Comparison of ENCODE assay signal across 22 mouse cellular contexts in the genomic region with DNA sequence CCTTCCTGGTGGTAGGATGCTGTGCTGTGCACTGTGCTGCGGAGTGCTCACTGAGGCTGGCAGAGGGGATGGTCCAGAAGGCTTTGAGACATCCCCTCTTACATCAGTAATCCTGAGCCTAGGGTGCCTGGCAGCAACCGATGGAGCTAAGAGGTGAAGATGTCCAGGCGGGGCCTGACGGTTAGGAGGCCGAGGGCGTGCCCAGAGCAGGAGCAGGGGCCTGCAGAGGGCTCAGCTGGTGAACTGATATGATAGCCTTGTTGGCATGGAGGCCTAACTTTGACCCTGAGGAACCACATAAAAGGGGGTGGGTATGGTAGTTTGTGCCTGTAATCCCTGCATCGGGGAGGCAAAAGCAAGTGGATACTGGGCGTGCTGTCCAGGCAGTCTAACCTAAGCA. TPM values are rescaled to one million over a fixed set of nuclear protein-coding genes. Genes with fewer than 3 reads are reported as not detected.
DNase-seq lines count a peak whose midpoint lies in the region; ATAC-seq lines count a peak whose summit lies in the region.
"Had no signal": no experiment of that assay in that cellular context is flagged by ENCODE, and none has a peak within 500 bp of the region (broad histone marks: within the 10 kb centered on the region; RNA-seq: fewer than 3 reads in every experiment).

No protein-coding gene starts in this region.

- no peaks in the 10 kb centered on the region for H3K9me3 ChIP-seq in embryonic facial prominence, embryonic 12.5 days
- H3K9me3 ChIP-seq in embryonic facial prominence, embryonic 10.5 days = no peaks in the 10 kb centered on the region
- no peaks in the 10 kb centered on the region for H3K9me3 ChIP-seq in liver, embryonic 13.5 days (replicated peaks)
- no peaks in the 10 kb centered on the region for H3K9me3 ChIP-seq in embryonic facial prominence, embryonic 15.5 days (replicated peaks)
- H3K9me3 ChIP-seq in liver, embryonic 15.5 days (replicated peaks) = no peaks in the 10 kb centered on the region
- H3K9me3 ChIP-seq: forebrain, embryonic 12.5 days; G1E; heart, embryonic 13.5 days had no signal

- H3K9ac ChIP-seq in embryonic facial prominence, embryonic 12.5 days = no peak overlapping the region
- H3K9ac ChIP-seq in liver, embryonic 13.5 days = no peak overlapping the region
- H3K9ac ChIP-seq in embryonic facial prominence, embryonic 15.5 days = no peak overlapping the region
- no peak overlapping the region for H3K9ac ChIP-seq in liver, embryonic 15.5 days
- H3K9ac ChIP-seq: forebrain, embryonic 12.5 days; heart, embryonic 13.5 days; hindbrain, embryonic 14.5 days had no signal

- no peaks in the 10 kb centered on the region for H3K36me3 ChIP-seq in embryonic facial prominence, embryonic 12.5 days
- H3K36me3 ChIP-seq in embryonic facial prominence, embryonic 10.5 days (replicated peaks) = 0 out of 2 replicates have a peak, but pooled peaks cover 11% of the 10 kb centered on the region
- no peaks in the 10 kb centered on the region for H3K36me3 ChIP-seq in liver, embryonic 13.5 days
- H3K36me3 ChIP-seq in embryonic facial prominence, embryonic 15.5 days = no peaks in the 10 kb centered on the region
- H3K36me3 ChIP-seq in liver, embryonic 15.5 days (replicated peaks) = no peaks in the 10 kb centered on the region
- H3K36me3 ChIP-seq: forebrain, embryonic 12.5 days; G1E; heart, embryonic 13.5 days had no signal

- peaks cover 37% of the 10 kb centered on the region for H3K4me1 ChIP-seq in embryonic facial prominence, embryonic 12.5 days
- peaks cover 73% of the 10 kb centered on the region for H3K4me1 ChIP-seq in embryonic facial prominence, embryonic 10.5 days
- peaks cover 31% of the 10 kb centered on the region for H3K4me1 ChIP-seq in liver, embryonic 13.5 days (replicated peaks)
- peaks cover 20% of the 10 kb centered on the region for H3K4me1 ChIP-seq in embryonic facial prominence, embryonic 15.5 days
- peaks cover 21% of the 10 kb centered on the region for H3K4me1 ChIP-seq in liver, embryonic 15.5 days (replicated peaks)

- 83% methylated on average over 8 of the region's 8 CpGs for WGBS in embryonic facial prominence, embryonic 12.5 days
- WGBS in embryonic facial prominence, embryonic 10.5 days = 90% methylated on average over 8 of the region's 8 CpGs
- 64% methylated on average over 8 of the region's 8 CpGs for WGBS in liver, embryonic 13.5 days (ENCODE audit: insufficient replicate concordance)
- WGBS in embryonic facial prominence, embryonic 15.5 days = 75% methylated on average over 8 of the region's 8 CpGs
- WGBS in liver, embryonic 15.5 days (ENCODE audit: insufficient replicate concordance) = 54% methylated on average over 8 of the region's 8 CpGs

- no peak overlapping the region for H3K4me2 ChIP-seq in embryonic facial prominence, embryonic 12.5 days (replicated peaks)
- no peak overlapping the region for H3K4me2 ChIP-seq in liver, embryonic 13.5 days
- H3K4me2 ChIP-seq in embryonic facial prominence, embryonic 15.5 days (replicated peaks) = no peak overlapping the region
- H3K4me2 ChIP-seq in liver, embryonic 15.5 days = no peak overlapping the region
- H3K4me2 ChIP-seq: forebrain, embryonic 12.5 days; heart, embryonic 13.5 days; hindbrain, embryonic 14.5 days had no signal

- no peak for ATAC-seq in embryonic facial prominence, embryonic 12.5 days (ENCODE audit: insufficient number of reproducible peaks, insufficient read depth, low FRiP score, low TSS enrichment)
- ATAC-seq in liver, embryonic 13.5 days (ENCODE audit: low read depth) = peak; percentile 75
- ATAC-seq in embryonic facial prominence, embryonic 15.5 days (ENCODE audit: insufficient number of reproducible peaks, low FRiP score, low TSS enrichment, low read depth) = no peak
- ATAC-seq in liver, embryonic 15.5 days (ENCODE audit: insufficient read depth) = 0 out of 2 replicates have a peak, but pooled peaks have one; percentile 28
- ATAC-seq in megakaryocyte progenitor cell, adult 5-6 weeks (replicated peaks; ENCODE audit: poor library complexity) = no peak
- ATAC-seq: CD4-positive, CD25-positive, alpha-beta regulatory T cell, adult 4 months; forebrain, embryonic 16.5 days had no signal

- no peak for DNase-seq in embryonic facial prominence, embryonic 10.5 days (ENCODE audit: low spot score)
- DNase-seq in liver, embryonic 13.5 days = no peak
- no peak for DNase-seq in liver
- DNase-seq in right cerebral cortex, postnatal 36 days (ENCODE audit: low spot score in 2 of 2) = no peak
- DNase-seq: adrenal gland, postnatal 10 days; B cell, adult 2 months; cerebellum, adult 11-12 months; cerebellum, adult 9-10 months; cerebellum, postnatal 25 days; gastrocnemius, adult 2 months; gastrocnemius, postnatal 25 days; heart, postnatal 4 days had no signal

- H3K4me3 ChIP-seq in embryonic facial prominence, embryonic 12.5 days = no peak overlapping the region
- H3K4me3 ChIP-seq in embryonic facial prominence, embryonic 10.5 days = no peak overlapping the region
- no peak overlapping the region for H3K4me3 ChIP-seq in liver, embryonic 13.5 days (replicated peaks)
- no peak overlapping the region for H3K4me3 ChIP-seq in embryonic facial prominence, embryonic 15.5 days (replicated peaks)
- H3K4me3 ChIP-seq in liver, embryonic 15.5 days (replicated peaks) = no peak overlapping the region
- H3K4me3 ChIP-seq: forebrain, embryonic 12.5 days; gastrocnemius, adult 2 months; heart, embryonic 13.5 days had no signal

- 0 out of 2 replicates have a peak overlapping the region, but pooled peaks have one; percentile 0 for H3K27ac ChIP-seq in embryonic facial prominence, embryonic 12.5 days
- H3K27ac ChIP-seq in embryonic facial prominence, embryonic 10.5 days (replicated peaks) = no peak overlapping the region
- no peak overlapping the region for H3K27ac ChIP-seq in liver, embryonic 13.5 days
- 0 out of 2 replicates have a peak overlapping the region, but pooled peaks have one; percentile 28 for H3K27ac ChIP-seq in embryonic facial prominence, embryonic 15.5 days (replicated peaks)
- H3K27ac ChIP-seq in liver, embryonic 15.5 days (replicated peaks) = no peak overlapping the region
- H3K27ac ChIP-seq: forebrain, embryonic 12.5 days; gastrocnemius, adult 2 months; heart, embryonic 13.5 days; hindbrain, embryonic 14.5 days had no signal

- no peaks in the 10 kb centered on the region for H3K27me3 ChIP-seq in embryonic facial prominence, embryonic 12.5 days
- H3K27me3 ChIP-seq in embryonic facial prominence, embryonic 10.5 days (replicated peaks; ENCODE audit: low read depth, poor library complexity, severe bottlenecking) = no peaks in the 10 kb centered on the region
- H3K27me3 ChIP-seq in liver, embryonic 13.5 days = no peaks in the 10 kb centered on the region
- no peaks in the 10 kb centered on the region for H3K27me3 ChIP-seq in embryonic facial prominence, embryonic 15.5 days
- H3K27me3 ChIP-seq in liver, embryonic 15.5 days = no peaks in the 10 kb centered on the region
- H3K27me3 ChIP-seq: forebrain, embryonic 12.5 days; heart, embryonic 13.5 days had no signal

RNA-seq across cellular contexts. Expression of gene Ctnnb1, which starts 54.8 kb away (rescaled TPM):
- 777 and 801 TPM in 2 replicates for polyA plus RNA-seq in embryonic facial prominence, embryonic 12.5 days (2016; fragmentation: Nextera tagmentation; extraction: Ambion mirVana)
- 584 and 637 TPM in 2 replicates for polyA plus RNA-seq in embryonic facial prominence, embryonic 10.5 days (2016; fragmentation: Nextera tagmentation; extraction: Ambion mirVana)
- 103 and 119 TPM in 2 replicates for polyA plus RNA-seq in liver, embryonic 13.5 days (2015; fragmentation: Nextera tagmentation; extraction: Ambion mirVana)
- 614 and 657 TPM in 2 replicates for polyA plus RNA-seq in embryonic facial prominence, embryonic 15.5 days (2015; fragmentation: Nextera tagmentation; extraction: Ambion mirVana)
- 90.5 and 100 TPM in 2 replicates for polyA plus RNA-seq in liver, embryonic 15.5 days (2015; fragmentation: Nextera tagmentation; extraction: Ambion mirVana)
- 308 and 319 TPM in 2 replicates for total RNA-seq in megakaryocyte progenitor cell, adult 5-6 weeks (2015)
- total RNA-seq in megakaryocyte progenitor cell, adult 5-6 weeks (2017) = 339 and 406 TPM in 2 replicates

Comparison
In these comparisons a context has a peak if more than half of its experiments do, and no peak if none do; other contexts are left out.
1. H3K27ac ChIP-seq: peak in embryonic facial prominence, embryonic 12.5 days (single experiment) and embryonic facial prominence, embryonic 15.5 days (single experiment); none in embryonic facial prominence, embryonic 10.5 days (single experiment), liver, embryonic 13.5 days (single experiment) and liver, embryonic 15.5 days (single experiment).
2. ATAC-seq: peak in liver, embryonic 13.5 days (single experiment) and liver, embryonic 15.5 days (single experiment); none in embryonic facial prominence, embryonic 12.5 days (single experiment), embryonic facial prominence, embryonic 15.5 days (single experiment) and megakaryocyte progenitor cell, adult 5-6 weeks (single experiment).